8 mouse cellular contexts compared by ENCODE assay signal in the genomic region with DNA sequence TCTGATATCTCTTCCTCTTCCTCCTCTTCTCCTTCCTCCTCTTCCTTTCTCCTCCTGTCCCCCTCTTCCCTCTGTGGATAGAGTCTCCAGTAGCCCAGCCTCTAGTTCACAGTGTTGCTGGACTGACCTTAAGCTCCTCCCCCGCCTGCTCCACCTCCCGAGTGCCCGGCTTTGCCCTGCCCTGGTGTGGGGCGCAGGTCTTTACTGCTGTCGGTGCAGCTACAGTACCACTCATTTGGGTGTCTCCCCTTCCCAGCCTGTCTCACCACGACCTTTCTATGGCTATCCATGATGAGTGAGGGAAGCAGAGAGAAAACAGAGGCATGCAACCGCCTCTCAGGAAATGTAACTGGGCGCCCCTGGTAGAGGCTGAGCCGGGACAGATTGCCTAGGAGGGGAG. TPM values are rescaled to one million over a fixed set of nuclear protein-coding genes. Genes with fewer than 3 reads are reported as not detected.
DNase-seq lines count a peak whose midpoint lies in the region; ATAC-seq lines count a peak whose summit lies in the region.

No protein-coding gene starts in this region.

- peak; percentile 45 to 52 for DNase-seq in urinary bladder, postnatal 36 days (ENCODE audit: low spot score in 2 of 2)
- no peak for DNase-seq in urinary bladder, postnatal 4 days (ENCODE audit: low spot score in 2 of 2)
- peak; percentile 98 for DNase-seq in heart, adult 11 months
- DNase-seq in testis, postnatal 10 days (ENCODE audit: low spot score): peak; percentile 71
- no peak for DNase-seq in cerebellum, adult 11 months
- no peak for DNase-seq in thymus, postnatal 25 days

- H3K36me3 ChIP-seq in intestine, embryonic 16.5 days (ENCODE audit: control insufficient read depth, insufficient read depth, low read length): no peaks in the 10 kb centered on the region
- H3K36me3 ChIP-seq in liver, embryonic 16.5 days (ENCODE audit: control insufficient read depth, insufficient read depth): no peaks in the 10 kb centered on the region

- 8% methylated on average over 9 of the region's 9 CpGs for WGBS in intestine, embryonic 16.5 days
- WGBS in liver, embryonic 16.5 days (ENCODE audit: insufficient replicate concordance): 3% methylated on average over 9 of the region's 9 CpGs

- peaks cover 39% of the 10 kb centered on the region for H3K4me1 ChIP-seq in intestine, embryonic 16.5 days (ENCODE audit: control insufficient read depth, insufficient read depth, low read length)
- peaks cover 19% of the 10 kb centered on the region for H3K4me1 ChIP-seq in liver, embryonic 16.5 days (ENCODE audit: control insufficient read depth, low read depth, low read length)

- no peaks in the 10 kb centered on the region for H3K27me3 ChIP-seq in intestine, embryonic 16.5 days (replicated peaks; ENCODE audit: control insufficient read depth, insufficient read depth, low read length)
- peaks cover 8% of the 10 kb centered on the region for H3K27me3 ChIP-seq in liver, embryonic 16.5 days (ENCODE audit: control insufficient read depth, insufficient read depth, low read depth, low read length)

- no peaks in the 10 kb centered on the region for H3K9me3 ChIP-seq in intestine, embryonic 16.5 days (ENCODE audit: control insufficient read depth, low read length)
- H3K9me3 ChIP-seq in liver, embryonic 16.5 days (replicated peaks; ENCODE audit: control insufficient read depth, low read length): no peaks in the 10 kb centered on the region

- H3K9ac ChIP-seq in intestine, embryonic 16.5 days (ENCODE audit: low read depth, low read length): peak overlapping the region; percentile 50
- H3K9ac ChIP-seq in liver, embryonic 16.5 days (ENCODE audit: low read depth, low read length): 0 out of 2 replicates have a peak overlapping the region, but pooled peaks have one; percentile 31

- peak overlapping the region; percentile 87 for H3K27ac ChIP-seq in intestine, embryonic 16.5 days (ENCODE audit: low read length)
- H3K27ac ChIP-seq in liver, embryonic 16.5 days (ENCODE audit: low read length): no peak overlapping the region

- peak; percentile 41; the same call in 1 of the 2 replicates for ATAC-seq in intestine, embryonic 16.5 days
- ATAC-seq in liver, embryonic 16.5 days (ENCODE audit: low read depth): no peak

- H3K4me3 ChIP-seq in intestine, embryonic 16.5 days (ENCODE audit: low read length): peak overlapping the region; percentile 15
- peak overlapping the region; percentile 21; the same call in 1 of the 2 replicates for H3K4me3 ChIP-seq in liver, embryonic 16.5 days (ENCODE audit: low read depth, low read length)

- peak overlapping the region; percentile 53 for H3K4me2 ChIP-seq in intestine, embryonic 16.5 days (ENCODE audit: low read depth, low read length)
- H3K4me2 ChIP-seq in liver, embryonic 16.5 days (ENCODE audit: low read depth, low read length): peak overlapping the region; percentile 52

RNA-seq across cellular contexts. Expression of a gene that starts 5.5 kb away (rescaled TPM):
- polyA plus RNA-seq in intestine, embryonic 16.5 days (2015; fragmentation: Nextera tagmentation; extraction: Ambion mirVana): 0.58 and 0.99 TPM in 2 replicates
- 0.15 TPM in 1 of 2 replicates, not detected in the other for polyA plus RNA-seq in liver, embryonic 16.5 days (2015; fragmentation: Nextera tagmentation; extraction: Ambion mirVana)

Comparison
In these comparisons a context has a peak if more than half of its experiments do, and no peak if none do; other contexts are left out.
1. DNase-seq: peak in urinary bladder, postnatal 36 days (2 of 2), heart, adult 11 months (single experiment) and testis, postnatal 10 days (single experiment); none in urinary bladder, postnatal 4 days (0 of 2), cerebellum, adult 11 months (single experiment) and thymus, postnatal 25 days (single experiment).